Mouse (Mus musculus): ENCODE results near the gene Rhox2f.
"Not testable (repeated sequence)": the region's sequence is repeated elsewhere in the genome, so short reads cannot be mapped to it uniquely, and the experiment has no call there.

The Rhox2f gene

DNA sequence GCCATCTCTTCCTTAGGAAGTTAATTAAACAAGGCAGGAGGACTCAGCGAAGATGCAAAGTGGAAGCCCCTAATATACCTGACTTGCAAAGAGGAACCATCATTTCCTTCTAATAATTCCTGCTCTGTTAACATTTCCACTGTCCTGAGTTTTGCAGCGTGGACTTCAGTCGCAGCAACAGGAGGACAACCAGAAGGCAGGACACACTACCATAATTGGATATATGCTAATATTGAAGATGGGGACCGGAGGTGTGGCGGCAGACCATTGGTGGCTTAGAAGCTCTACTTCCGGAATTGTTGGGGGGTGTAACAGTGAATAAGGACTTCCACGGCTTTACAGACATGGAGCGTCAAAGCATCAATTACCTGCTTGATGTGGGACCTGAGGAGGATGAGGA lies at the start of gene Rhox2f:
TSS of gene Rhox2f (plus strand) at position 301 of the 400 bp plus-strand sequence.
- not testable (repeated sequence) for DNase-seq (ENCODE audit: low spot score)

DNA sequence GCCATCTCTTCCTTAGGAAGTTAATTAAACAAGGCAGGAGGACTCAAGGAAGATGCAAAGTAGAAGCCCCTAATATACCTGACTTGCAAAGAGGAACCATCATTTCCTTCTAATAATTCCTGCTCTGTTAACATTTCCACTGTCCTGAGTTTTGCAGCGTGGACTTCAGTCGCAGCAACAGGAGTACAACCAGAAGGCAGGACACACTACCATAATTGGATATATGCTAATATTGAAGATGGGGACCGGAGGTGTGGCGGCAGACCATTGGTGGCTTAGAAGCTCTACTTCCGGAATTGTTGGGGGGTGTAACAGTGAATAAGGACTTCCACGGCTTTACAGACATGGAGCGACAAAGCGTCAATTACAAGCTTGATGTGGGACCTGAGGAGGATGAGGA lies 41.1 kb upstream of the Rhox2f start, which contains the start of gene Rhox2e:
TSS of gene Rhox2e (plus strand) at position 301 of the 400 bp plus-strand sequence.
- DNase-seq (ENCODE audit: low spot score): not testable (repeated sequence)

DNA sequence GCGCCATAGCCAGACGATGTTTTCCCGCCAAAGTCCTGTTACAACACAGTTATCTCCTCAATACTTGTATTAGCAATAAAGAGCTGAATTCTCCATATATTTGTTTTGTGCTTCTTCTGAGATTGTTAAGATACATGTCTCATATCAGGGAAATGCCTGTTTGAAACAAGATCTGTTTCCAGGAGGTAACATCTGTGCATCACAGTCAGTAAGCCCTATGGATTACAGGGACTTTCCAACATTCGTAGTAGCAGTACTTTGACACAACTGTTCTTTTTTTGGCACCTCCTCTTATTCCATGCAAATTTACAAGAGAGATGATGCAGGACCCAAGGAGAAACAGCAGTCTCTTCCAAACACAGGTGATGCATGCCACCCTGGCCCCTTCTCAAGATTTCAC lies 29.5 kb upstream of the Rhox2f start, which contains the start of gene Rhox3e:
TSS of gene Rhox3e (plus strand) at position 301 of the 400 bp plus-strand sequence.
- DNase-seq (ENCODE audit: low spot score): not testable (repeated sequence)

DNA sequence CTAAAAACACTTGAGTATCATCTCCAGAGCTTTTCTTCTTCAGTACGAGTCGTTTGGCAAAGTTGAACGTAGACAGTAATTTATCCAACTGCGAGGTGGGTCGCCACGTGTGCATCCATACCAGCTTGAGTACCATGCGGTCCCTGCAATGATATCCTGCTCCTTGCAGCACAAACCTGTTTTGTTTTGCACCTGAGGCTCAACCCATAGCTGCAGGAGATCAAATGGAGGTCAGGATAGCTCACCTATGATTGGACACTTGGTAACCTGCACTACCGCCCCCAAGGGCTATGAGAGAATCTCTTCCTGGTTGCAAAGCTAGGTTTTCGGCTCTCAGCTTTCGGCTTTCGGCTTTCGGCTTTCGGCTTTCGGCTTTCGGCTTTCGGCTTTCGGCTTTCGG lies 14.1 kb upstream of the Rhox2f start, which contains the start of gene Rhox4e:
TSS of gene Rhox4e (plus strand) at position 301 of the 400 bp plus-strand sequence.
- DNase-seq (ENCODE audit: low spot score): not testable (repeated sequence)

DNA sequence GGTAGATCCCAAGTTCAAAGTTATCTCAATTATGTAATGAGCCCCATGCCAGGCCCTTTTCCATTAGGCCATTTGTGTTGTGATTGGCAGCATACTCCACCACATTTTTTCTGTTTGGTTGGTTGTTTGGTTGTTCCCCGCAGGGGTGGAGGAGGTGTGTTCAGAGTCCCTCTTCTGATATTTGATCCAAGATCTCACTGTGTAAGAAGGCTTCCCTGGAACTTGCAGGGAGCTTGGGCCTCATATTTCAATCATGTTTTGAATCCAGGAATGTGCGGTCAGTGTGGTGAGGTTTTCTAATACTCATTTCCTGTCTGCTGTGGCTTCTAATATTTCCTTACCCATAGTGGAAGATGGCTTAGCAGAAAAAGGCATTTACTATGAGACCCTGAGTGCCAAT lies 1.4 kb downstream of the Rhox2f start:
- DNase-seq (ENCODE audit: low spot score): not testable (repeated sequence)

DNA sequence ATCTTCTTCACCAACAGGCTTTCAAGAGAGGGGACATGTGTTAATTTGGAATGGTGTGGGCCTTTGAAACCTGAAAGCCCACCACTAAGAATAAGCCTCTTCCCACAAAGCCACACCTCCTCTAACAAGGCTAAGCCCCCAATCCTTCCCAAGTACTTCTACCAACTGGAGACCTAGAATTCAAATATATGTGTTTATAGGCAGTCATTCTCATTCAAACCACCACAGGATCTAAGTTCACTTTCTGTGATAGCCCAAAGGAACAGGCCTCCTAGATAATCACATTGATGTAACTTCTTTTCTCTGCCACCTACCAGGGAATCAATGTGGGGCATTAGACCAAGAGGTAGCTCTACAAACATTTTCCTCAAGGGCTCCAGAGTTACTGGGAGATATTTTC lies 9.5 kb downstream of the Rhox2f start, which contains the start of gene Rhox3f:
TSS of gene Rhox3f (plus strand) at position 301 of the 400 bp plus-strand sequence.
- DNase-seq (ENCODE audit: low spot score): not testable (repeated sequence)

DNA sequence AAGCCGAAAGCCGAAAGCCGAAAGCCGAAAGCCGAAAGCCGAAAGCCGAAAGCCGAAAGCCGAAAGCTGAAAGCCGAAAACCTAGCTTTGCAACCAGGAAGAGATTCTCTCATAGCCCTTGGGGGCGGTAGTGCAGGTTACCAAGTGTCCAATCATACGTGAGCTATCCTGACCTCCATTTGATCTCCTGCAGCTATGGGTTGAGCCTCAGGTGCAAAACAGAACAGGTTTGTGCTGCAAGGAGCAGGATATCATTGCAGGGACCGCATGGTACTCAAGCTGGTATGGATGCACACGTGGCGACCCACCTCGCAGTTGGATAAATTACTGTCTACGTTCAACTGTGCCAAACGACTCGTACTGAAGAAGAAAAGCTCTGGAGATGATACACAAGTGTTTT lies 36.4 kb downstream of the Rhox2f start, which contains the start of gene Rhox4f:
TSS of gene Rhox4f (minus strand) at position 101 of the 400 bp plus-strand sequence.
- DNase-seq (ENCODE audit: low spot score): not testable (repeated sequence)
